ENCODE assay signal across 16 mouse cellular contexts in the genomic region with DNA sequence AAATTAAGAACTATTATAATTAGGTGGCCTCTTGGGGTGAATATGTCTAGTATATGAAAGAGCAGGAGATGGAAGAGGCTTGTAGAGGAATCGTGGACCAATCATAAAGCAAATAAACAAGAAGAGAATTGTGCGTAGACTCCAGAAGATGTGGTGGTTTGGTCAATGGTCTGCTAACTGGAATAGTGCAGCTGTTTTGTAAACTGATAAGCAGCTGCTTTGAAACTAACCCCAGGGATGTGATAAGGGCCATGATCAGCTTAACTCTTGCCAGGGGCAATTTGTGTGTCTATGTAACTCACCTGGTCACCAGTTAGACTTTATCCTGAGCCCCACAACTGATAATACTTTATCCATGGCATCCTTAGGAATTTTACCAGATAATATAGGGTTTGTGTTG. TPM values are rescaled to one million over a fixed set of nuclear protein-coding genes. Genes with fewer than 3 reads are reported as not detected.
DNase-seq lines count a peak whose midpoint lies in the region; ATAC-seq and TF ChIP-seq lines count a peak whose summit lies in the region.
"Had no signal": no experiment of that assay in that cellular context is flagged by ENCODE, and none has a peak within 500 bp of the region (broad histone marks: within the 10 kb centered on the region; RNA-seq: fewer than 3 reads in every experiment).

No protein-coding gene starts in this region.

- no peak for TF ChIP-seq CTCF in lung, postnatal 0 days (IDR thresholded peaks at IDR 0.05)
- no peak for TF ChIP-seq CTCF in forebrain, postnatal 0 days (IDR thresholded peaks at IDR 0.05; ENCODE audit: low read depth)

- peaks cover 8% of the 10 kb centered on the region for H3K79me2 ChIP-seq in myocyte (ENCODE audit: control insufficient read depth, insufficient read depth)

- no peak for TF ChIP-seq EP300 in lung, postnatal 0 days (IDR thresholded peaks at IDR 0.05)

- no peak overlapping the region for H3ac ChIP-seq in myocyte (ENCODE audit: control insufficient read depth, insufficient read length)

- H3K9me3 ChIP-seq in heart, embryonic 16.5 days (replicated peaks; ENCODE audit: control insufficient read depth, low read length): no peaks in the 10 kb centered on the region
- no peaks in the 10 kb centered on the region for H3K9me3 ChIP-seq in lung, postnatal 0 days (ENCODE audit: low read length)
- no peaks in the 10 kb centered on the region for H3K9me3 ChIP-seq in forebrain, postnatal 0 days (ENCODE audit: low read length)
- H3K9me3 ChIP-seq: embryonic facial prominence, embryonic 10.5 days; heart, embryonic 13.5 days; hindbrain, embryonic 12.5 days; midbrain, embryonic 12.5 days had no signal

- no peak overlapping the region for H3K4me3 ChIP-seq in heart, embryonic 16.5 days (ENCODE audit: low read length)
- no peak overlapping the region for H3K4me3 ChIP-seq in lung, postnatal 0 days (ENCODE audit: low read depth, low read length)
- no peak overlapping the region for H3K4me3 ChIP-seq in myocyte
- no peak overlapping the region for H3K4me3 ChIP-seq in forebrain, postnatal 0 days (ENCODE audit: low read depth, low read length)
- H3K4me3 ChIP-seq: embryonic facial prominence, embryonic 10.5 days; heart, embryonic 13.5 days; hindbrain, embryonic 12.5 days; midbrain, embryonic 12.5 days had no signal

- H3K9ac ChIP-seq in heart, embryonic 16.5 days (ENCODE audit: low read length): no peak overlapping the region
- H3K9ac ChIP-seq in lung, postnatal 0 days (replicated peaks; ENCODE audit: low read depth): no peak overlapping the region
- no peak overlapping the region for H3K9ac ChIP-seq in forebrain, postnatal 0 days
- H3K9ac ChIP-seq: heart, embryonic 13.5 days; hindbrain, embryonic 12.5 days; midbrain, embryonic 12.5 days had no signal

- no peak for DNase-seq in heart, postnatal 36 days
- DNase-seq in lung, postnatal 0 days (ENCODE audit: low spot score): no peak
- DNase-seq in lung, adult 18-20 months: no peak
- DNase-seq in gastrocnemius, postnatal 25 days: no peak
- no peak for DNase-seq in forebrain, postnatal 0 days
- DNase-seq: cerebellum, adult 11-12 months; cerebellum, postnatal 36 days; right cerebral cortex, postnatal 14 days had no signal

- H3K4me2 ChIP-seq in heart, embryonic 16.5 days (ENCODE audit: low read depth, low read length): no peak overlapping the region; the same call in 1 of the 2 replicates
- H3K4me2 ChIP-seq in lung, postnatal 0 days (replicated peaks; ENCODE audit: low read depth, low read length): no peak overlapping the region
- peak overlapping the region; percentile 88 for H3K4me2 ChIP-seq in myocyte (ENCODE audit: low read depth)
- H3K4me2 ChIP-seq in forebrain, postnatal 0 days (ENCODE audit: low read depth): no peak overlapping the region
- H3K4me2 ChIP-seq: hindbrain, embryonic 12.5 days; midbrain, embryonic 12.5 days had no signal

- peaks cover 21% of the 10 kb centered on the region for H3K4me1 ChIP-seq in heart, embryonic 16.5 days (ENCODE audit: control insufficient read depth, insufficient read depth, low read length)
- H3K4me1 ChIP-seq in lung, postnatal 0 days (ENCODE audit: insufficient read depth, low read depth, low read length): peaks cover 5% of the 10 kb centered on the region; the same call in 1 of the 2 replicates
- peaks cover 6% of the 10 kb centered on the region; the same call in 1 of the 2 replicates for H3K4me1 ChIP-seq in forebrain, postnatal 0 days (ENCODE audit: insufficient read depth)

- peaks cover 10% of the 10 kb centered on the region for H3K36me3 ChIP-seq in heart, embryonic 16.5 days (ENCODE audit: control insufficient read depth, insufficient read depth)
- H3K36me3 ChIP-seq in lung, postnatal 0 days (ENCODE audit: insufficient read depth, low read length): peaks cover 7% of the 10 kb centered on the region; the same call in 1 of the 2 replicates
- H3K36me3 ChIP-seq in myocyte (ENCODE audit: control insufficient read depth, insufficient read depth): peaks cover 13% of the 10 kb centered on the region
- no peaks in the 10 kb centered on the region for H3K36me3 ChIP-seq in forebrain, postnatal 0 days (ENCODE audit: insufficient read depth)

- H3K27me3 ChIP-seq in heart, embryonic 16.5 days (ENCODE audit: control insufficient read depth, insufficient read depth, low read length): no peaks in the 10 kb centered on the region
- H3K27me3 ChIP-seq in lung, postnatal 0 days (replicated peaks; ENCODE audit: insufficient read depth, low read length): no peaks in the 10 kb centered on the region
- H3K27me3 ChIP-seq in myocyte (ENCODE audit: control insufficient read depth, insufficient read depth, insufficient read length): no peaks in the 10 kb centered on the region
- H3K27me3 ChIP-seq in forebrain, postnatal 0 days (ENCODE audit: insufficient read depth, low read length): no peaks in the 10 kb centered on the region
- H3K27me3 ChIP-seq: heart, embryonic 13.5 days; hindbrain, embryonic 12.5 days had no signal

- TF ChIP-seq POLR2A in myocyte (IDR thresholded peaks at IDR 0.05; ENCODE audit: insufficient read length, low read depth): no peak

- 70% methylated on average over 2 of the region's 2 CpGs for WGBS in heart, embryonic 16.5 days
- WGBS in lung, postnatal 0 days: 51% methylated on average over 2 of the region's 2 CpGs
- 83% methylated on average over 2 of the region's 2 CpGs for WGBS in forebrain, postnatal 0 days

- no peak for ATAC-seq in heart, embryonic 16.5 days (replicated peaks; ENCODE audit: extremely low read depth, insufficient read depth, low FRiP score)
- no peak for ATAC-seq in lung, postnatal 0 days
- ATAC-seq in erythroid progenitor cell, adult 5-6 weeks (replicated peaks; ENCODE audit: low FRiP score, poor library complexity, severe bottlenecking): 0 out of 2 replicates have a peak, but pooled peaks have one; percentile 22
- ATAC-seq in forebrain, postnatal 0 days: no peak
- ATAC-seq: forebrain, embryonic 16.5 days had no signal

- intact Hi-C loops in heart, postnatal 36 days (cut with DNase I): no loop called here

- peak overlapping the region; percentile 39 for H3K27ac ChIP-seq in heart, embryonic 16.5 days (ENCODE audit: low read length)
- peak overlapping the region; percentile 59 for H3K27ac ChIP-seq in lung, postnatal 0 days (ENCODE audit: low read length)
- H3K27ac ChIP-seq in forebrain, postnatal 0 days (ENCODE audit: low read depth, low read length): no peak overlapping the region
- H3K27ac ChIP-seq: embryonic facial prominence, embryonic 10.5 days; heart, embryonic 13.5 days; hindbrain, embryonic 12.5 days; midbrain, embryonic 12.5 days had no signal

TF ChIP-seq in myocyte, 11 proteins besides CTCF, POLR2A, EP300 and RAD21:
- TF ChIP-seq MAX (IDR thresholded peaks at IDR 0.05; ENCODE audit: low read depth) (no peak), E2F4 (IDR thresholded peaks at IDR 0.05; ENCODE audit: insufficient read depth) (no peak), MYOD1 (IDR thresholded peaks at IDR 0.05; ENCODE audit: control insufficient read depth in 1 of 3, insufficient read length in 2 of 3, low read depth in 2 of 3) (peak in 1 of 3 experiments; percentile 15), MYOG (IDR thresholded peaks at IDR 0.05; ENCODE audit: control insufficient read depth in 1 of 3, insufficient read depth in 1 of 3, insufficient read length in 2 of 3, low read depth in 2 of 3) (peak in 1 of 3 experiments; percentile 41)

RNA-seq across cellular contexts. Expression of a gene that starts 2.6 kb away (rescaled TPM):
- 3.6 and 4.9 TPM in 2 replicates for polyA plus RNA-seq in heart, embryonic 16.5 days (2015; fragmentation: Nextera tagmentation; extraction: Ambion mirVana)
- total RNA-seq in heart, postnatal 36 days (2021): 1 to 10 TPM; 8.2 to 9.8 TPM
- 15.4 and 17.8 TPM in 2 replicates for polyA plus RNA-seq in lung, postnatal 0 days (2015; fragmentation: Nextera tagmentation; extraction: Ambion mirVana)
- 3.2 and 3.8 TPM in 2 replicates for total RNA-seq in erythroid progenitor cell, adult 5-6 weeks (2015; ENCODE audit: low replicate concordance)
- 1.5 and 1.7 TPM in 2 replicates for total RNA-seq in erythroid progenitor cell, adult 5-6 weeks (2017; ENCODE audit: low replicate concordance)
- polyA plus RNA-seq in myocyte (2012; fragmentation: generic; extraction: Trizol): 5.1 TPM
- 1 to 10 TPM; 3.8 to 4.9 TPM for total RNA-seq in gastrocnemius, postnatal 25 days (2021)
- total RNA-seq in forebrain, postnatal 0 days (2014; rRNA removed): 8.5 and 11.8 TPM in 2 replicates
- polyA plus RNA-seq in forebrain, postnatal 0 days (2015; fragmentation: Nextera tagmentation; extraction: Ambion mirVana): 0.92 and 1.8 TPM in 2 replicates

RNA-seq across cellular contexts. Expression of a gene that starts 22.2 kb away (rescaled TPM):
- polyA plus RNA-seq in heart, embryonic 16.5 days (2015; fragmentation: Nextera tagmentation; extraction: Ambion mirVana): 22.5 and 25.7 TPM in 2 replicates
- total RNA-seq in heart, postnatal 36 days (2021): 10 to 100 TPM; 14.9 to 17.9 TPM
- 24.7 and 28.2 TPM in 2 replicates for polyA plus RNA-seq in lung, postnatal 0 days (2015; fragmentation: Nextera tagmentation; extraction: Ambion mirVana)
- 10.5 and 33.9 TPM in 2 replicates for total RNA-seq in erythroid progenitor cell, adult 5-6 weeks (2015; ENCODE audit: low replicate concordance)
- 12.3 and 30.9 TPM in 2 replicates for total RNA-seq in erythroid progenitor cell, adult 5-6 weeks (2017; ENCODE audit: low replicate concordance)
- polyA plus RNA-seq in myocyte (2012; fragmentation: generic; extraction: Trizol): 12.5 TPM
- 10 to 100 TPM; 10.7 to 11.3 TPM for total RNA-seq in gastrocnemius, postnatal 25 days (2021)
- total RNA-seq in forebrain, postnatal 0 days (2014; rRNA removed): 38.2 and 38.5 TPM in 2 replicates
- polyA plus RNA-seq in forebrain, postnatal 0 days (2015; fragmentation: Nextera tagmentation; extraction: Ambion mirVana): 23.2 and 26.1 TPM in 2 replicates

RNA-seq across cellular contexts. Expression of a gene that starts 22.3 kb away (rescaled TPM):
- 17.7 and 19.3 TPM in 2 replicates for polyA plus RNA-seq in heart, embryonic 16.5 days (2015; fragmentation: Nextera tagmentation; extraction: Ambion mirVana)
- 10 to 100 TPM; 10.1 to 10.6 TPM for total RNA-seq in heart, postnatal 36 days (2021)
- polyA plus RNA-seq in lung, postnatal 0 days (2015; fragmentation: Nextera tagmentation; extraction: Ambion mirVana): 13.2 and 14.2 TPM in 2 replicates
- 2.5 and 16.9 TPM in 2 replicates for total RNA-seq in erythroid progenitor cell, adult 5-6 weeks (2015; ENCODE audit: low replicate concordance)
- total RNA-seq in erythroid progenitor cell, adult 5-6 weeks (2017; ENCODE audit: low replicate concordance): 8.4 and 11.9 TPM in 2 replicates
- polyA plus RNA-seq in myocyte (2012; fragmentation: generic; extraction: Trizol): 4.4 TPM
- 1 to 10 TPM; 6.4 to 6.5 TPM for total RNA-seq in gastrocnemius, postnatal 25 days (2021)
- total RNA-seq in forebrain, postnatal 0 days (2014; rRNA removed): 30.6 and 33.8 TPM in 2 replicates
- polyA plus RNA-seq in forebrain, postnatal 0 days (2015; fragmentation: Nextera tagmentation; extraction: Ambion mirVana): 20.5 and 36.8 TPM in 2 replicates
